Mouse (Mus musculus) spleen, adult 2 months (tissue): ENCODE data around the gene Ap5b1.

Experiments
- CTCF ChIP-seq: fragments of 200-500 bp; IDR thresholded peaks from 2 replicates; pipeline ENCODE4 v1.5.1; 2011; ENCODE audit warnings: mild to moderate bottlenecking, inconsistent platforms; ENCODE audit not compliant: insufficient read depth, insufficient read length, insufficient replicate concordance; ENCODE audit errors: extremely low read depth
- POLR2A ChIP-seq: fragments of 200-500 bp; IDR thresholded peaks from 2 replicates; pipeline ENCODE4 v1.6.1; 2011; ENCODE audit warnings: low read depth, low read length, inconsistent platforms

DNA sequence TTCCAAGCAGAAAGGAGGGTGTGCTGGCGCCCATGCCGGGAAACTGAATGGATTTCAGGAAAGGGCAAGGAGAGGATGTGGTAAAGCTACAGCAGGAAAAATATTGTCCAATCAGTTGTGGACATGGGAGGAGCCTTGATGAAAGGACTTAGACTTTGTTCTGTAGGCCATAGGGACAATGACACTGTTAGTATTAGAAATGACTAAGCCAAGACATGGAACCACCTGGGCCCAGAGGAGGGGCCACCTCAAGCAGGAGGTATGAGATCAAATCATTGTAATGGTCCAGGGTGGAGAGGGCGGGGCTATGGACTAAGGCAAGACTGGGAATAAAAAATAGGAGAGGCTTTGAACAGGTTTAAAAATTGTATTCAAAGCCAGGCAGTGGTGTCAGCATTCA is 49.1 kb upstream of the Ap5b1 start:
- TF ChIP-seq CTCF, result no peak
- no peak for TF ChIP-seq POLR2A
